Mouse (Mus musculus): ENCODE data around the gene Dph1.

GRCm38 (mm10) chr11:75145841-75146240 lies 45.2 kb downstream of the Dph1 start:
- no peak for TF ChIP-seq CTCF (IDR thresholded peaks at IDR 0.05; ENCODE audit: borderline replicate concordance, control insufficient read depth, extremely low read depth, insufficient read depth, low read length, poor library complexity)
- TF ChIP-seq POLR2A (IDR thresholded peaks at IDR 0.05; ENCODE audit: control insufficient read depth, extremely low read depth, insufficient read depth, low read length, poor library complexity): no peak

Measured in thymus, adult 2 months (tissue).